Mouse (Mus musculus) liver, embryonic 15.5 days (tissue): ENCODE data around the gene 1700066M21Rik. TPM values are rescaled to one million over a fixed set of nuclear protein-coding genes. Genes with fewer than 3 reads are reported as not detected.

Experiments used
- ATAC-seq: fragments of 200-750 bp; cut with Nextera tagmentation; 2 replicates; pipeline ENCODE4 v1.8.0; 2017; ENCODE audit warnings: moderate number of reproducible peaks, mild to moderate bottlenecking, moderate library complexity; ENCODE audit not compliant: insufficient read depth
- H3K27ac ChIP-seq: fragments of 300-500 bp; sonication (generic); replicated peaks from 2 replicates; pipeline ENCODE4 v1.5.1; 2015; ENCODE audit warnings: mild to moderate bottlenecking, inconsistent platforms
- H3K27me3 ChIP-seq: fragments of 300-500 bp; sonication (generic); 2 replicates; pipeline ENCODE4 v1.6.1; 2015; ENCODE audit warnings: mild to moderate bottlenecking, inconsistent platforms
- H3K36me3 ChIP-seq: fragments of 300-500 bp; sonication (generic); replicated peaks from 2 replicates; pipeline ENCODE4 v1.6.1; 2015; ENCODE audit warnings: moderate library complexity, mild to moderate bottlenecking, inconsistent platforms
- H3K4me1 ChIP-seq: fragments of 300-500 bp; sonication (generic); replicated peaks from 2 replicates; pipeline ENCODE4 v1.6.1; 2015; ENCODE audit warnings: inconsistent platforms
- H3K4me2 ChIP-seq: fragments of 300-500 bp; sonication (generic); 2 replicates; pipeline ENCODE4 v1.6.1; 2015; ENCODE audit warnings: moderate library complexity, mild to moderate bottlenecking, inconsistent platforms
- H3K4me3 ChIP-seq: fragments of 300-500 bp; sonication (generic); replicated peaks from 2 replicates; pipeline ENCODE4 v1.5.1; 2015; ENCODE audit warnings: mild to moderate bottlenecking, inconsistent platforms
- H3K9ac ChIP-seq: fragments of 300-500 bp; sonication (generic); 2 replicates; pipeline ENCODE4 v1.6.1; 2015; ENCODE audit warnings: moderate library complexity, mild to moderate bottlenecking, inconsistent platforms
- H3K9me3 ChIP-seq: fragments of 300-500 bp; sonication (generic); replicated peaks from 2 replicates; pipeline ENCODE4 v1.6.1; 2016; ENCODE audit warnings: inconsistent platforms
- WGBS: fragments of 180-500 bp; shearing (Covaris S2); methylation state at CpG from one replicate; pipeline ENCODE4 v1.1.7; 2015; ENCODE audit warnings: mixed read lengths; ENCODE audit not compliant: insufficient replicate concordance; 5-methylcytosine and 5-hydroxymethylcytosine counted together
- polyA plus RNA-seq: library from polyadenylated mRNA; unstranded; fragments of >200 nt; fragmentation: Nextera tagmentation; extraction: Ambion mirVana; gene quantifications from 2 replicates; pipeline ENCODE4 v1.2.1, GENCODE M21; 2015

1700066M21Rik gene
- polyA plus RNA-seq, 1 experiment from 2014 or later, result 6.9 TPM

GRCm38 (mm10) chr1:57433141-57433540, 55.7 kb downstream of the 1700066M21Rik start:
- 73% methylated on average over 7 of the region's 7 CpGs for WGBS

More at GRCm38 (mm10) chr1:57433141-57433540, 55.7 kb downstream of the 1700066M21Rik start:
- Histone ChIP-seq H3K4me2 (no peak overlapping the region), H3K4me1 (peaks cover 13% of the 10 kb centered on the region; the same call in 1 of the 2 replicates), H3K9ac (no peak overlapping the region), H3K36me3 (no peaks in the 10 kb centered on the region), H3K4me3 (no peak overlapping the region), H3K27me3 (peaks cover 3% of the 10 kb centered on the region; the same call in 1 of the 2 replicates), H3K27ac (no peak overlapping the region), H3K9me3 (no peaks in the 10 kb centered on the region)
- ATAC-seq, result no peak

Other genes starting within 250 kb of the 1700066M21Rik start
- 6.8 and 7.9 TPM in 2 replicates for gene Maip1, start 28.7 kb downstream of the 1700066M21Rik start, polyA plus RNA-seq
- 10.5 and 11.7 TPM in 2 replicates for gene Tyw5, start 29.5 kb downstream of the 1700066M21Rik start, polyA plus RNA-seq